Mouse (Mus musculus): ENCODE data around the gene Napb.

Napb gene

DNA sequence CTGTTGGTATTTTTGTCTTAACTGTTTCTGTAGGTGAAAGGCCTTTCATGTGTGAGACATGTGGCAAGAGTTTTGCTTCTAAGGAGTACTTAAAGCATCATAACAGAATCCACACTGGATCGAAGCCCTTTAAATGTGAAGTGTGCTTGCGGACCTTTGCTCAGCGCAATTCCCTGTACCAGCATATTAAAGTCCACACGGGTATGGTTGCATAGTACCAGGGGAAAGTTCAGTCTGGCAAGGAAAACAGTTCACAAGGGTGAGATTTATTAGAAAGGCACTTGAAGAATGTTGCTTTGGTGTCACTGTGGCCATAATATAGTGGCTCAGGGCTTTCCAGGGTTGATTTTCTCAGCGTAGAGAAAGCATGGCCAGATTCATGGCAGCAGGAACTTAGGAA lies 44.3 kb downstream of the Napb start:
- DNase-seq, result no peak

DNA sequence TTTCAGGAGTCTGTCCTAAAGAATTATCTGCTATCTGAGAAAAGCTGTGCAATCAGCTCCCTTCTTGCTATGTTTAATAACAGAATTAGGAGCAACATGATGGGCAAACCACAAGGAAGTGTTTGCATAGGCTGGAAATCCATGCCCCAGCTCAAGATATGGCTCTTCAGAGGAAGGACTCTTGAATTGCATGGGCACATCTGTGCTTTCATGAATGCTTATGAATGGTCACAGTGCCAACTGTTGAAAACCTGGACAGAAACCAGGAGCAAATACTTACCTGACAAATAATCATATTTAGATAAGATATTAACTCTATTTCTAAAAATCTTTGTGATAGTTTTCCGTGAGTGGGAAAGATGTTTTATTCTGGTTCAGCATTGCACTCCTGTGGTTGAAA lies 45.4 kb downstream of the Napb start:
- DNase-seq, result no peak

GRCm38 (mm10) chr2:148685709-148686108 lies 46.6 kb downstream of the Napb start:
- DNase-seq, result no peak

- DNase-seq, result no peak
Observed at GRCm38 (mm10) chr2:148684972-148685371, 47.3 kb downstream of the Napb start.

DNA sequence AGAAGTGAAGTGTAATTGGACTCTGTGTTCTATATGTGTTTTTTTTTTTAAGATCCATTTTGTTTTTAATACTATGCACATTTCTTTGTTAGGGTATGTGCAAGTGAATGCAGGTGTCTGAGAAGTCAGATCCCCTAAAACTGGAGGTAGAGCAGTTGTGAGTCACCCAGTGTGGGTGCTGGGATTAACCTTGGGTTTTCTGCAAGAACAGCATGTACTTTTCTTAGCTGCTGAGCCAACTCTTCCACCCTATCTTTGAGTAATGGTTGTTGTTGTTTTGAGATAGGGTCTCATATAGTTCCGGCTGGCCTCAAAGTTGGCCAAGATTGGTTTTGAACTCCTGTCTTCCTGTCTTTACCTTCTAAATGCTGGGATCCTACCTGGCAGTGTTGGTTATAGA lies 49.2 kb downstream of the Napb start:
- DNase-seq, result no peak

DNA sequence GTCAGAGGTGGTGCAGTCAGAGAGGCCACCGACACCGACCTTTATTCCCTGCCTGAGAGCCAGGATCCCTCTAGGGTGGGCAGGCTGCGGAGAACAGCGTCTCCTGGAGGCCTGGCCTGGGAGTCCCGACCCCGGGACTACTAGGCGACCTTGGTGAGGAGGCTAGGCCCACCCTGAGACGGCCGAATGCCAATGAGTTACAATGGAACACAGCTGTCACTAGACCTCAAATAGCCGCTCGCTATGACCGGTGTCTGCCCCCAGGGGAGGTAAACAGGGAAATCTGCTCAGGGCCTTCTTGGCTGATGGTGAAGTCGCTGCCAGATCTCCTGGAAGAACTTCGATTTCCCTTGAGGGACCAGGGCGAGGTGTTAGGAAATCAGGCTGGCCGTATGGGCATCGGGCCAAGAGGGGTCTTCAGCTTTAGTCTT lies 50.8 kb downstream of the Napb start:
- peak; percentile 42 to 50 for DNase-seq

DNA sequence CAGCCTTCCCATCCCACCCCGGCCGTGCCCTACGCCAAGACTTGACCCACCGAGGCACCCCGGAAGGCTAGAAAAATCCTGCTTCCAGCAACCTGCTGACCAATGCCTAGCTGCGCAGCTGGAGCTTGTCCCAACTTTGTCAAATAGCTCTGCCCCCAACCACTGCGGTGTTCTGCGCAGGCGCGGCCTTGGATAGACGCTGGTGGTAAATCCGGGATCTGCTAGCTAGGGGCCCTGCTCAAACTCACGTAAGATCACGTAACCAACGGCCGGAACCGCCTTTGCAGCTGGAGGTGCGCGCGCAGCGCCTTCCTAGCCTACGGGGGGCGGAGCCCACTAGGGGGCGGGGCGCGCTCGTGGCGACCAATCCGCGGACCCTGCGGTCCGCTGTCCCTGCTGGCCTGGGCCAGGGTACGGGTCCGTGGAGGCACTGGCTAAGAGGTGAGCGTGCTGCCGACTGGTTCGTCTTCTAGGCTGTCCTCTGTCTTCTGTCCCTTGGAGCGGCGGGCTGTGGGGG lies 51.4 kb downstream of the Napb start, which contains the start of gene Gzf1:
Gene Gzf1 (plus strand): TSS at position 249 of the 517 bp plus-strand sequence.
- DNase-seq, result peak; percentile 98 to 100

GRCm38 (mm10) chr2:148679346-148679745 lies 52.9 kb downstream of the Napb start:
- no peak for DNase-seq

- DNase-seq, result peak; percentile 42 to 47
Observed at GRCm38 (mm10) chr2:148677801-148678200, 54.5 kb downstream of the Napb start.

DNA sequence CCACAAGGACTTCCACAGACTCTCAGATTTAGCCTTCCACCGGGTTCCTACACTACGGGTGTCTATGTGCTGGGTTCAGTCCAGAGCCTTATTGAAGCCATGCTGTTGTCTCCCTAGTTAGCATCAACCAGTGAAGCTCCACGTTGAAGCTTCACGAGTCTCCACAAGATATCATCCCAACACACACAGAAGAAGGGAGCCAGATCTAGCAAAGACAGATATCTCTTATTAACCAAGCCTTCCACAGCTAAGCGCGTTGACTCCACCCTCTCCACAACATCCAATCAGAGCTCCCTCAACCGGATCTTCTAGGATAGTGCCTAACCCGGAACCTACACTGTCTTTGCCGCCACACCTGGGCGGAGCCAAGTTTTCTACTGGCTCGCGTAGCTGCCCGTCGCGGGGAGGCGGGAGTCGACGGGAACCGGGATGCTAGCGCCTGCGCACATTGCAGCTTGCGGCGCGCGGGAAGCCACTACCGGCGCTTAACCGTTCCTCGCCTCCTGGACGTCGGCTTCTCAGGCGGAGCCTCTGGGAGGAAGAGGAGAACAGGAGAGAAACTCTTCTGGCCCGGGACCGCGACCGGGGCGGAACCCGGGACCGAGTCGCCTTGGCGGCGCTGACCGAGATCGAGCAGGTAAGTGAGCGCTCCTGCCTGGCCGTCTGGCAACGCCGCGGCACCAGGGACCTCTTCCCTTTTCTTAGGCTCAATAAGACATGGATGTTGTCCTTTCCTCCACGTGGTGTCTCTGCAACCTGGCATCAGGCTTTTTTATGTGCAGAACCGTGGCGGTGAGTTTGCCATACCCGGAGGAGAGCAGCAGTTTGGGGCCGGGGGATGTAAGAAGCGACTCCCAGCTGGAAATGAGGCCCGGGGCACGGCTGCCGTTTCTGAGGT lies 59.8 kb downstream of the Napb start, which contains the start of gene Nxt1:
Gene Nxt1 (plus strand): TSS at position 403 of the 898 bp plus-strand sequence.
- peak; percentile 99 to 100 for DNase-seq

DNA sequence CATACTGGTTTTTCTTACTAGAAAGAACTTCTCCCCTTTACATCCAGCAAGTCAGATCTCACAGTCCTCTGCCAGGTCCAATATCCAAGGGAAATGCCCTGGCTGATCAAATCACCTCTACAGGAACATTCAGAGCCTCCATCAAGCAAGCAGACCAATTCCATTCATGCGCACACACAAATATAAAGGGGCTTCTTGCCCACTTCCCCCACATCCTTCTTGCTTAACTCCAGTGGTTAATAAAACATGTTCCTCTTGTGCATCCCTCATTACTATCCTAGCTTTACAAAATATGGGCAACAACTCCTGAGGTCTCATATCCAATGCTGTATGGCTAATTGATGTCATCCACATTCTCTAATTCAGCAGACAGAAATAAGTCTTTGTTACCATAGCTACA lies 68.8 kb downstream of the Napb start:
- DNase-seq, result no peak

DNA sequence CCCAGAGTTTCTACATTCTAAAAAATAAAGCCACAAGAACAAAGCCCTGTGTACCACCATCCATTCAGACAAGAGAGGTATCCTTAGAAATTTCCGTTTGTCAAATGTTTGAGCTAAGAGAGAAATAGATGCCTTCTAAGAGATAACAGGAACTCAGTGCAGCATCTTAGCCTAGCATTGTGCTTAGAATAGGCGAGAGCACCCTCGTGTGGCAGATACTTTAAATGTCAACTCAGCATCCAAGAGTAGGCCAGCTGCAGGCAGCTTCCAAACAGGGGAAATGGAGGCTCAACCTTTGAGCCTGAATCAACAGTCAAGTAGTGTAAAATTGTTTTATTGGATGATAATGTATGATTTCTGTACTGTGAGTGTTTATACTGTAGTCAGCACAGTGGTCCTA lies 77.3 kb downstream of the Napb start:
- peak; percentile 36 to 54 for DNase-seq

GRCm38 (mm10) chr2:148650587-148651357 lies 81.5 kb downstream of the Napb start:
- DNase-seq, result no peak

DNA sequence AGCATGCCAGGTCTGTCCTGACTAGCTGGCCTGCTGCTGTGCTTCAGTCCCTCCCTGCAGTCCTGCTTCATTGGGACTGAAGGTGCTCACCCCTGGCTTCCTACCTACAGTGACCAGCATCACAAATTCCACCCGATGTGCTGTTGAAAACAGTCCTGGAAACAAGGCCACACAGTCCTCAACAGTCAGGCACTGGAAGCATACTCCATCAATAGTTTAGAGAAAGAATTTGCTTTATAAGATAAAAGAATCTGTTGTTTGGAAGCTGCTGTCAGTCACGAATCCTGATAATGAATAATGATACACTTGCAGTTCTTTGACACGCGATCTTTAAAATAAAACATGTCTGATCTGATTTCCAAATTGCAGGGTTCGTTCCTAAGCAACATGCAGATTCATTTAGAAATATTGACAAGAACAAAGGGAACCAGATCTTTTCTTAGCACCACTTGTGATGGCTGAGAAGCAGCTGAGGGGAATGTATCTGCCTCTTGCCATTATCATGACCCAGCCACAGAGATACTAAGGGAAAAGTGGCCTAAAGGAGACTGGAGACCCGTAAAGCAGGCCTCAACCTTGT lies 87.8 kb downstream of the Napb start:
- no peak for DNase-seq
